Mouse (Mus musculus) lung, postnatal 0 days (tissue): ENCODE results near the gene Sun2. TPM values are rescaled to one million over a fixed set of nuclear protein-coding genes. Genes with fewer than 3 reads are reported as not detected.

ENCODE experiments used
- ATAC-seq: fragments of 200-750 bp; cut with Nextera tagmentation; 2 replicates; pipeline ENCODE4 v1.8.0; 2017; ENCODE audit warnings: moderate library complexity
- DNase-seq: peaks from one replicate; pipeline ENCODE4 v3.0.0-alpha.2; 2016; ENCODE audit warnings: low spot score
- H3K27ac ChIP-seq: fragments of 300-500 bp; sonication (generic); 2 replicates; pipeline ENCODE4 v1.5.1; 2014; ENCODE audit warnings: antibody characterized with exemption, mild to moderate bottlenecking, low read length, mixed read lengths
- H3K27me3 ChIP-seq: fragments of 300-500 bp; sonication (generic); replicated peaks from 2 replicates; pipeline ENCODE4 v1.6.1; 2014; ENCODE audit warnings: low read length, mixed read lengths; ENCODE audit not compliant: insufficient read depth
- H3K36me3 ChIP-seq: fragments of 300-500 bp; sonication (generic); 2 replicates; pipeline ENCODE4 v1.6.1; 2014; ENCODE audit warnings: low read length, mixed read lengths; ENCODE audit not compliant: insufficient read depth
- H3K4me1 ChIP-seq: fragments of 300-500 bp; sonication (generic); 2 replicates; pipeline ENCODE4 v1.6.1; 2014; ENCODE audit warnings: antibody characterized with exemption, low read depth, low read length, mixed read lengths; ENCODE audit not compliant: insufficient read depth
- H3K4me2 ChIP-seq: fragments of 300-500 bp; sonication (generic); replicated peaks from 2 replicates; pipeline ENCODE4 v1.6.1; 2014; ENCODE audit warnings: low read depth, mild to moderate bottlenecking, low read length, moderate library complexity, mixed read lengths
- H3K4me3 ChIP-seq: fragments of 300-500 bp; sonication (generic); 2 replicates; pipeline ENCODE4 v1.5.1; 2014; ENCODE audit warnings: low read depth, low read length
- H3K9ac ChIP-seq: fragments of 300-500 bp; sonication (generic); replicated peaks from 2 replicates; pipeline ENCODE4 v1.6.1; 2014; ENCODE audit warnings: low read depth, mild to moderate bottlenecking
- H3K9me3 ChIP-seq: fragments of 300-500 bp; sonication (generic); 2 replicates; pipeline ENCODE4 v1.6.1; 2016; ENCODE audit warnings: low read length, mixed read lengths
- CTCF ChIP-seq: IDR thresholded peaks from 2 replicates; pipeline ENCODE4 v1.5.1; 2016; ENCODE audit warnings: antibody characterized with exemption, mild to moderate bottlenecking
- EP300 ChIP-seq: IDR thresholded peaks from 2 replicates; pipeline ENCODE4 v1.6.1; 2016; ENCODE audit warnings: antibody characterized with exemption, mild to moderate bottlenecking, control low read depth
- WGBS: fragments of 180-500 bp; shearing (Covaris S2); extraction: QIAGEN DNeasy Blood & Tissue Kit; methylation state at CpG from one replicate; pipeline ENCODE4 v1.1.7; 2014; 5-methylcytosine and 5-hydroxymethylcytosine counted together
- polyA plus RNA-seq: library from polyadenylated mRNA; unstranded; fragments of >200 nt; fragmentation: Nextera tagmentation; extraction: Ambion mirVana; gene quantifications from 2 replicates; pipeline ENCODE4 v1.2.1, GENCODE M21; 2015

Sun2 gene
- polyA plus RNA-seq, 1 experiment from 2014 or later: 4.5 TPM

DNA sequence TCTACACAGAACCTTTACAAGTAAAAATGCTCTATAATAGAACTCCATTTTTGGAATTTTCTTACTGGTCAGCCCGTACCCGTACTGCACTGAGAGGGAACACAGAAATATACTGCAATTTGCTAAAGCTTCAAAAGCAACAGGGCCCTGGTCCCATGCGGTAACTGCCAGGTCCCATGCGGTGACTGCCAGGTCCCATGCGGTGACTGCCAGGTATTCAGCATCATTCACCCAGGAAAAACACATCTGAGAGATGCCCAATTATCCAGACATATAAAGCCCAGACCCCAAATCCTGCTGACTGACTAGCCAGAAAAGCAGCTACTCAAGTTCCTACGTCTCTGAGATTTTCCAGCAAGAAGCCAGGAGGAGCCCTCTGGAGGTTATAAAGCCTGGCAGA lies 57.7 kb downstream of the Sun2 start:
- Histone ChIP-seq H3K4me1 (peaks cover 30% of the 10 kb centered on the region), H3K27me3 (no peaks in the 10 kb centered on the region), H3K9me3 (no peaks in the 10 kb centered on the region), H3K4me3 (no peak overlapping the region), H3K27ac (no peak overlapping the region), H3K9ac (0 out of 2 replicates have a peak overlapping the region, but pooled peaks have one; percentile 4), H3K4me2 (peak overlapping the region; percentile 66), H3K36me3 (no peaks in the 10 kb centered on the region)
- 78% methylated on average over 6 of the region's 6 CpGs for WGBS
- ATAC-seq: no peak
- DNase-seq: no peak
- TF ChIP-seq EP300 (no peak), CTCF (no peak)

DNA sequence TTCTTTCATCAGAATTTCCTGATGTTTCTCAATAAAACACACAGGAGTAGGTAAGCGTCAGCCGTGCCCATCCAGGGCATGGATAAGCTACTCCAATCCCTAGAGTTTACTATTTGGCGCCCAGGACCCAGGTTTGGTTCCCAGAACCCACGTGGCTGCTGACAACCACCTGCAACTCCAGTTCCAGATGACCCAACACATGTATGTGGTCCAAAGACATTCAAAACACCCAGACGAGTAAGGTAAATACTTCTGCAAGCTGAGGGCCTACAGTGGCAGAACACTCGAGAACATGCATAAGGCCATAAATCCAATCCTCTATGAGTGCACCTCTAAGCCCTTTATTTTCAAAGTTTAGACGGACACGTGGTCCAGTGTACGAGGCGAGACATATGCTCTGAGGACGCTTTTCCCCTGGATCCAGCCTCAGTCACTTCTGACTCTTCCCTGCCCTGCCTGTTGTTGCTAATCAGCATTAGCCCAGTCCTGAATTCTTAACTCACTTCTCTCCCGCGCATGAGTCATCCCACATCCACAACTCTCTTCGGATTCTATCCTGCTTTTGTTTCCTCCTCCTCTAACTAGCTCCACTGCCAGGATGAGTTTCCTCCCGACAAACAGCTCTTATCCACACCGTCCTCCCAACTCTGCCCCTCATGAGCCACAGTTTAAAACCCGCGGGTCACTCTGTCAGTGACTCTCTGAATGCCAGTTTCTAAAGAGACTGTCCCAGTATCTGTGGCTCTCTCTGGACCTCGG lies 58.5 kb downstream of the Sun2 start:
- H3K36me3 ChIP-seq: no peaks in the 10 kb centered on the region
- H3K27ac ChIP-seq: no peak overlapping the region
- 61% methylated on average over 19 of the region's 19 CpGs for WGBS
- DNase-seq: peak; percentile 50
- no peak overlapping the region for H3K4me3 ChIP-seq
- peak overlapping the region; percentile 66 for H3K4me2 ChIP-seq
- TF ChIP-seq CTCF (no peak), EP300 (no peak)
- H3K27me3 ChIP-seq: no peaks in the 10 kb centered on the region
- peaks cover 30% of the 10 kb centered on the region for H3K4me1 ChIP-seq
- no peaks in the 10 kb centered on the region for H3K9me3 ChIP-seq
- 0 out of 2 replicates have a peak overlapping the region, but pooled peaks have one; percentile 4 for H3K9ac ChIP-seq
- no peak for ATAC-seq

DNA sequence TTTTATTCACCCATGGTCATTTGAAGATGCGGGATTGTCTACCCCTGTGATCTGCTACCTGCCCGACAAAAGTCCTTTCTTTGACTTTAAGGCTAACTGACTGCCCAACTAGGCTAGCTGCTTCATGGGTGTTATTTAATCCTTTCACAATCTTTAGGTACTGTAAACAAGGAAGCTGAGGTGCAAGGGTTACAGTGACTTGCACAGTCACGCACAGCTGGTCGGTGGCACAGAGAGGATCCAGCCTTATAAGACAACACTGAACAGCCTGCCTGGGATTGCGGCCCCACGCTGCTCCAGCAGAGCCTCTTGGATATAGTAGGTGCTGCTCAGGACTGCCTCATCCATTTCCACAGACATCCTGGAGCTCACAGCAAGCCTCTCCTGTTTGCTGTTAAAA lies 59.2 kb downstream of the Sun2 start:
- TF ChIP-seq EP300 (no peak), CTCF (no peak)
- H3K27ac ChIP-seq: no peak overlapping the region
- H3K9ac ChIP-seq: no peak overlapping the region
- peaks cover 30% of the 10 kb centered on the region for H3K4me1 ChIP-seq
- no peak overlapping the region for H3K4me3 ChIP-seq
- no peaks in the 10 kb centered on the region for H3K9me3 ChIP-seq
- ATAC-seq (no peak), DNase-seq (peak; percentile 67)
- WGBS: 65% methylated on average over 6 of the region's 6 CpGs
- no peaks in the 10 kb centered on the region for H3K36me3 ChIP-seq
- no peaks in the 10 kb centered on the region for H3K27me3 ChIP-seq
- no peak overlapping the region; the same call in 1 of the 2 replicates for H3K4me2 ChIP-seq

DNA sequence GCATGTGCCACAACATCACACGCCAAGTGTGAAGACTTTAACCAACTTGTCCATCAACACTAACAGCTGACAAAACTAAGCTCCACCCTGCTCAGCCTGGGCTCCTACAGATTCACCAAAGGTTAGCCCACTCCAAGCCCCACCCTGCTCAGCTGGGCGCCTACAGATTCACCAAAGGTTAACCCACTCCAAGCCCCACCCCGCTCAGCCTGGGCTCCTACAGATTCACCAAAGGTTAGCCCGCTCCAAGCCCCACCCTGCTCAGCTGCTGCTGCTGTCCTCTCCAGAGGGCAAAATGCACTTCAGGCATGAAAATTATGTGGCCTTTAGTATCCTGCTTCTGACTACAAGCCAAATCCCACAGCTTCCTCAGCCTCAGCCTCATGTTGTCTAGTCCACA lies 60.4 kb downstream of the Sun2 start:
- Histone ChIP-seq H3K4me3 (no peak overlapping the region), H3K27ac (no peak overlapping the region), H3K4me2 (no peak overlapping the region), H3K4me1 (peaks cover 30% of the 10 kb centered on the region), H3K36me3 (no peaks in the 10 kb centered on the region), H3K9me3 (no peaks in the 10 kb centered on the region), H3K27me3 (no peaks in the 10 kb centered on the region), H3K9ac (no peak overlapping the region)
- ATAC-seq: no peak
- TF ChIP-seq CTCF (no peak), EP300 (no peak)
- no peak for DNase-seq
- 87% methylated on average over 4 of the region's 4 CpGs for WGBS

DNA sequence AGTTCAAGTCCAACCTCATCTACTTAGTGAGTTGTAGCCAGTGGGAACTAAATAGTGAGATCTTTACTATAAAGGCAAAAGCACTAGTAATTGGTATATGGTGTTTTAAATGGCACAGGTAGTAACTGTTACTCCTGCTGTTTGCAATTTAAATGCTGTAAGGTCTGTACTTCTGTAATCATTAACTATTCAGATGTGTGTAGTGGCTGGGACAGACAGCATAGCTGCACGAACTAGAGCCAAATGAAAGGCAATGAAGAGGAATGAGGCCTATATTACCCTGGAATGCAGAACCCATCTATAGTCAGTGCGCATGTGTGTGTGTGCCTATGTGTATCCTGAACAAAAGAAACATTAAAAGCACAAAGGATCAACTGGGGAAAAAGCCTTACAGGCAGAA lies 64.4 kb downstream of the Sun2 start:
- Histone ChIP-seq H3K27me3 (no peaks in the 10 kb centered on the region), H3K4me3 (no peak overlapping the region), H3K27ac (no peak overlapping the region), H3K36me3 (peaks cover 21% of the 10 kb centered on the region; the same call in 1 of the 2 replicates), H3K9me3 (no peaks in the 10 kb centered on the region), H3K9ac (no peak overlapping the region), H3K4me1 (no peaks in the 10 kb centered on the region), H3K4me2 (no peak overlapping the region)
- 74% methylated on average over 2 of the region's 2 CpGs for WGBS
- ATAC-seq (no peak), DNase-seq (no peak)
- no peak for TF ChIP-seq EP300
- TF ChIP-seq CTCF: no peak

Other genes starting within 250 kb of the Sun2 start
- not detected in 2 replicates for gene Kcnj4, start 237.3 kb downstream of the Sun2 start, polyA plus RNA-seq
- gene Kdelr3, start 226.1 kb downstream of the Sun2 start, polyA plus RNA-seq: 54.3 and 64.5 TPM in 2 replicates
- 28.3 and 39.6 TPM in 2 replicates for gene Ddx17, start 195.8 kb downstream of the Sun2 start, polyA plus RNA-seq
- gene Dmc1, start 137.4 kb downstream of the Sun2 start, polyA plus RNA-seq: 0.90 and 1.2 TPM in 2 replicates
- 1.2 and 1.3 TPM in 2 replicates for gene Fam227a, start 83.6 kb downstream of the Sun2 start, polyA plus RNA-seq
- 43.5 and 45.3 TPM in 2 replicates for gene Cby1, start 83.3 kb downstream of the Sun2 start, polyA plus RNA-seq
- 167 and 168 TPM in 2 replicates for gene Tomm22, start 71.7 kb downstream of the Sun2 start, polyA plus RNA-seq
- gene Josd1, start 54.6 kb downstream of the Sun2 start, polyA plus RNA-seq: 12.7 and 13.9 TPM in 2 replicates
- gene Gtpbp1, start 51.7 kb downstream of the Sun2 start, polyA plus RNA-seq: 16.9 and 17.9 TPM in 2 replicates
- 49.5 and 52.4 TPM in 2 replicates for gene Dnal4, start 35.3 kb upstream of the Sun2 start, polyA plus RNA-seq
- gene Nptxr, start 62.2 kb upstream of the Sun2 start, polyA plus RNA-seq: 1.0 and 1.2 TPM in 2 replicates
- 0.13 TPM in 1 of 2 replicates, not detected in the other for gene Npcd, start 91.7 kb upstream of the Sun2 start, polyA plus RNA-seq
- gene Cbx6, start 92.2 kb upstream of the Sun2 start, polyA plus RNA-seq: 52.2 and 60.6 TPM in 2 replicates
- gene Apobec3, start 149.1 kb upstream of the Sun2 start, polyA plus RNA-seq: 24.8 and 29.5 TPM in 2 replicates
- 4.1 and 4.5 TPM in 2 replicates for gene Cbx7, start 228.6 kb upstream of the Sun2 start, polyA plus RNA-seq